Mouse (Mus musculus) layer of hippocampus, postnatal 36 days (tissue): Measurements from ENCODE around the gene Ethe1. TPM values are rescaled to one million over a fixed set of nuclear protein-coding genes. Genes with fewer than 3 reads are reported as not detected.
"Not testable (repeated sequence)": the region's sequence is repeated elsewhere in the genome, so short reads cannot be mapped to it uniquely, and the experiment has no call there.

Experiments used
- DNase-seq, 2 experiments: peaks; one replicate each; pipeline ENCODE4 v3.0.0; 2022
- total RNA-seq, 2 experiments: library from RNA; stranded (reverse); gene quantifications; 2 replicates each; pipeline ENCODE4 v1.2.3; 2021

Gene Ethe1
- total RNA-seq, 2 experiments from 2014 or later = 10.0 to 12.0 TPM

- no peak for DNase-seq
These were observed 27.5 kb downstream of the Ethe1 start for GRCm38 (mm10) chr7:24614816-24615215.

GRCm38 (mm10) chr7:24617763-24618162 lies 30.4 kb downstream of the Ethe1 start:
- no peak for DNase-seq

GRCm38 (mm10) chr7:24618374-24618773 lies 31.0 kb downstream of the Ethe1 start:
- DNase-seq = not testable (repeated sequence)

GRCm38 (mm10) chr7:24619671-24620397 lies 32.5 kb downstream of the Ethe1 start:
- DNase-seq = no peak

DNA sequence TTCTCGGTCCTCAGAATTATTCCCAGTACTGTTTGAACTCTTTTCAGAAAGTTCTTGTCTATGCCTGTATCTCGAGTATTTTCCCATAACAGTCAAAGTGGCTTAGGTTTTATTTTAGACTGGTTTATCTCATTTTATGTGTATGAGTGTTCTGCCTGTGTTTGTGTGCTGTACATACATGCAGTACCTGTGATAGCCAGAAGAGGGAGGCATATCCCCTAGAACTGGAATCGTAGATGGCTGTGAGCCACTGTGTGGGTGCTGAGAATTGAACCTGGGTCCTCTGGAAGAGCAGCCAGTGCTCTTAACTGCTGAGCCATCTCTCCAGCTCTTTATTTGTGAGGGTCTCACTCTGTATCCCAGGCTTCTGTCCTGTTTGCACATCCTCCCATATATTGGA lies 33.9 kb downstream of the Ethe1 start:
- DNase-seq = no peak

DNA sequence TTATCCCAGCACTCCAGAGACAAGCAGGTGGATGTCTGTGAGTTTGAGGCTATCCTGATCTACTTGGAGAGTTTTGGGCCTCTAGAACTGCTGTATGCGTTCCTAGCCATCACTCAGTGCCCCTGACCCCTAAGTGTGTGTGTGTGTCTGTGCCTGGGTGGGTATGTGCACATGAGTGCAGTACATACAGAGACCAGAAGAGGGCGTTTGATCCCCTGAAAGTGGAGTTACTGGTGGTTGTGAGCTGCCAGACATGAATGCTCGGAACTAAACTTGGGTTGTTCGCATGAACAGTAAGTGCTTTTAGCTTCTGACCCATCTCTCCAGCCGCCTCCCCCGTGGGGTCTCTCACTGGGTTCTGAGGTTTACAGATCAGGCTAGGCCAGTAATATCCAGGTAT lies 35.6 kb downstream of the Ethe1 start:
- DNase-seq = no peak

GRCm38 (mm10) chr7:24628685-24629610 lies 41.6 kb downstream of the Ethe1 start:
- peak; percentile 23 to 43 for DNase-seq

GRCm38 (mm10) chr7:24629672-24630071 lies 42.3 kb downstream of the Ethe1 start:
- DNase-seq = no peak

GRCm38 (mm10) chr7:24630116-24630880 lies 43.0 kb downstream of the Ethe1 start:
- DNase-seq = no peak

DNA sequence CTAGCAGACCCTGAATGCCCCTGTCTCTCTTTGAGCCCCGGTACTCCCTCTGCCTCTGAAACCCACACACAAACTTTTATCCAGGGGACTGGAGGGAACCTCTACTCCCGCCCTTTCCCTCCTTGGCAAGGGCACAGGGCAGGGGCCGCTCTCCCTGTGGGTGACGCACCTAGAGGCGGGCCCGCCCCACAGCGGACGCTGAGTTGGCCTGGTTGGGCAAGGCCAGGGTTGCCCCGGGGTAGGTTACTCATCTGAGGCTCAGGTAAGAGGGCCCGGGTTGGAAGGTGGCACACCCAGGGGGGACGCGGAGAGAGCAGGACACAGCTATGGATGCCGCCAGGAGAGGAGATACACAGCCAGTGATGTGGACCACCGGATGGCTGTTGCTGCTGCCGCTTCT lies 48.9 kb downstream of the Ethe1 start, which contains the start of gene Lypd3:
Lypd3 (plus strand) TSS at position 287 of the 400 bp plus-strand sequence.
- no peak for DNase-seq

GRCm38 (mm10) chr7:24637046-24637445 lies 49.7 kb downstream of the Ethe1 start:
- no peak for DNase-seq

DNA sequence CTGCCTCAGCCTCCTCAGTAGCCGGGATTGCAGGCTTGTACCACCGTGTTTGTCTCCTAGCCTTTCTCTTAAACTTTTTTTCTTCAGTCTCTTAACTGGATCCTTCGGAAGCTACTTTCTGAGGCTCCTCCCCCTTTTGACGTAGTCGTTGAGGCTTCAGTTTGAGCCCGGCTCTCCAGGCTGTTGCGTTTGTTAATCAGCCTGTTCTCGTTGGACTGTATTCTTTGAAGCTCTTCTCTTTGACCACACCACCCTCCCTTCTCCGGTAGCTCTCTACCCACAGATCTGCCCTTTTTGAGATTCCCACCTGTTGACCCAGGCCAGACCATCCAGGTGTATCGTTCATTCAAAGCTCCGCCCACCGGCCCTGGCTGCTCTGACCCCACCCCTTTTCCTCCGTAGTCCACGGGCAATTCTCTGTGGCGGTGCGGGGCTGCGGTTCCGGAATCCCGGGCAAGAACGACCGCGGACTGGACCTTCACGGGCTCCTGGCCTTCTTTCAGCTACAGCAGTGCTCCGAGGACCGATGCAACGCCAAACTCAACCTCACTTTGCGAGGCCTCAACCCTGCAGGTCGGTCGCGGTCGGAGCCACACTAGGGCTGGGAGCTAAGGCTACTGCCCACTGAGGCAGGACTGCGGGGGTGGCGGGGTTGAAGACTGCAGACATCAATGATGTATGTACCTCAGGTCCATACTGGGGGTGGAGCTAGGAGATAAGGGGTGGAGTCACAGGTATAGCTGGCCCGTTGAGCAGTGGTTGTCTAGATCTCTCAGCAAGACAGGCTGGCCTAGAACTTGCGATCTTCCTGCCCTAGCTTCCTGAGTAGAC lies 50.9 kb downstream of the Ethe1 start:
- no peak for DNase-seq

DNA sequence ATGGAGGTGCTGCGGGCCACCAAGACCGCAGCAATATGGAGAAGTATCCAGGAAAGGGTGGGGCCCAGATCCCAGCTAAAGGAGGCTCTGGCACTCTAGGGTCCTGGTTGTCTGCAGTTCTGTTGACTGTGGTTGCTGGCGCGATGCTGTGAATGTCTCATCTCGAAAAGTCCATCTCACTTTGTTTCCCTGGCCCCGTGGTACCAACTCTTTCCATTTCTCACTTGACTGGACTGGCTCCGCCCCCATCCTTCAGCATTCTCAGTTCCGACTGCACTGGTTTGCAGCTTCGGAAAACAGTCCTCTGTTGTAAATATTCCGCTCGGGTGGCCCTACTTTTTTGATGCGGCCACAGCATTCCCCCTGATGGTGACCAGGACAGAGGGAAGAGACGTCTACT lies 53.1 kb downstream of the Ethe1 start:
- DNase-seq = no peak

- DNase-seq = peak in 1 of 2 experiments; percentile 18
These were observed 55.1 kb downstream of the Ethe1 start for GRCm38 (mm10) chr7:24642491-24642890.

DNA sequence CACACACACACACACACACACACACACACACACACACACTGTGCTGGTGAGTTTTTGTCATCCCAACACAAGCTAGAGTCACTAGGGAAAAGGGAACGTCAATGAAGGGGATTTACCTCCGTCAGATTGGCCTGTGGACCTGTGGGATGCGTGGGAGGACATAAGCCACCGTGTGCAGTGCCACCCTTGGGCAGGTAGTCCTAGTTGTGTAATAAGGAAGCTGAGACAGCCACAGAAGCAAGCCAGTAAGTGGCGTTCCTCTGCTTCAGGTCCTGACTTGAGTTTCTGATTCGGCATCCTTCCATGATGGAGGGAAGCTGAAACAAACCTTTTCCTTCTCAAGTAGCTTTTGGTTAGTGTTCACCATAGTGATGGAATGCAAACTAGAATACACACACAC lies 57.1 kb downstream of the Ethe1 start:
- no peak for DNase-seq

DNA sequence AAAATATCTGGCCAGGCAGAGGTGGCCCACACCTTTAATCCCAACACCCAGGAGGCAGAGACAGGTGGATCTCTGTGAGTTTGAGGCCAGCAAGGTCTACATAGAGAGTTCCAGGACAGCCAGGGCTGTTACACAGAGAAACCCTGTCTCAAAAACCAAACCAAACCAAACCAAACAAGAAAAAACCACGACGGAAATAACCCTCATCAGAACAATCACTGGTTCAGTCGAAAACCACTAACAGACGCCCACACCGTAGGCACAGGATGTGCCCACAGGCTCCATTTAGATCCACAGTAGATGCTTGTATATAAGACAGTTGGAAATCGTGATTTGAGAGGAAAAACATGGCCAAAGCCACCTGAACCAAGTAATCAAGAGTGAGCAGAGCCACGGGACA lies 57.7 kb downstream of the Ethe1 start:
- DNase-seq = no peak

DNA sequence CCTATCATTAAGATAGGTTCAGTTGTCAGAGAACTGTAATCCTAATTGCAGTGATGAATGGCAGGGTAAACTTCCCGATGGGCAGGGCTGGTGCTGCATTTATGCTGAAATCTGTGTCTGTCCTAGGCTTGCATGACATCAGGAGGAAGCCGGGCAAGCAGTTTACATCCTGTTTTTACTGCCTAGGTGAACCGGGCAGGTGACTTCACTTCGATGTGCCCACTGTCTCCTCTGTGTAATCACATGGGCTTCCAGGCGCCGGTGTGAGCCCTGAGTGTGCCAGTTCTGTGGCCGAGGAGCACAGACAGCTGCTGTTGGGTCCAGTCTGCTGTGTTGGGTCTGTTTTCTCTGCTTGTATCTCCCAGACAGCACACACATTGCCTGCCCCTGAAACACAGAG lies 59.1 kb downstream of the Ethe1 start:
- DNase-seq = no peak

DNA sequence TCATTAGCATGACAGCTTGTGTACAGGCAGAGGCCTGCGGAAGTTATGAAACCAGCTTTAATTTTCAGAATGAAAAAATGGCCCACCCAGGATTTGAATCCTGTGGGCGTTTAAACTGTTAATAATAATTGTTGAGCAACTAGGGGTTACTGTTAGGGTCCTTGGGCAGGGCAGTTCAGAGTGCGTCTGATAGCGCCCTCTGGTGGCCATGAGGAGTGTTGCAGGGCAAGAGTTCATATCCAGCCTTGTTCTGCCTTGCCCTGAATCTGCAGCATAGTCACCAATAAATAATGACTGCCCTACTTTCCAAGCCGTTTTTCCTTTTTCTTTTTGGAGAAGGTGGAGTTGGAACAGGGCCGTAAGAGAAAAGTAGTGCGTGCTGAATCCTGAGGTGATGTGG lies 66.3 kb downstream of the Ethe1 start:
- peak in 1 of 2 experiments; percentile 34 for DNase-seq
